Mouse (Mus musculus) ovary, postnatal 10 days (tissue): ENCODE results near the gene Cyp2c67.
"Not testable (repeated sequence)": the region's sequence is repeated elsewhere in the genome, so short reads cannot be mapped to it uniquely, and the experiment has no call there.

Source experiments
- DNase-seq: peaks from one replicate; pipeline ENCODE4 v3.0.0; 2022; ENCODE audit warnings: low spot score

Gene Cyp2c67

GRCm38 (mm10) chr19:39648938-39649337, at the start of gene Cyp2c67:
Gene Cyp2c67, minus strand, starts transcription at chr19:39649051.
- no peak for DNase-seq

DNA sequence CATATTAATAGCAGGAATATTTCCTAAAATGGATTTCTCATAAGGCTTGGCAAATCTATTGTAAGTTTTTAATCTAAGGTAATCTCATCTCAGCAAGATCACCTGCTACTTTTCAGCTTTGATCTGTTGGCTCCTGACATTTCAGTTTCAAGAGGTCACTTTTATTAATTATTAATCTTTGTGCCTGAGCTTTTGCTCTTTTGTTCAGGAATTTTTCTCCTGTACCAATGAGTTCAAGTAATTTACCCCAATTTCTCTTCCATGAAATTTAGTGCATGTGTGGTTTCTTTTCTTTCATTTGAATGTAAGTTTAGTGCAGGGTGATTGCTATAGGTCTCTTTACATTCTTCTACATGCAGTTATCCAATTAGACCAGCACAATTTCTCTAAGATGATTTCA, 16.8 kb upstream of the Cyp2c67 start:
- not testable (repeated sequence) for DNase-seq

- DNase-seq, result no peak
Measured at GRCm38 (mm10) chr19:39652381-39652780, 3.5 kb upstream of the Cyp2c67 start.

- DNase-seq, result no peak
Measured at GRCm38 (mm10) chr19:39647519-39647918, 1.3 kb downstream of the Cyp2c67 start.

DNA sequence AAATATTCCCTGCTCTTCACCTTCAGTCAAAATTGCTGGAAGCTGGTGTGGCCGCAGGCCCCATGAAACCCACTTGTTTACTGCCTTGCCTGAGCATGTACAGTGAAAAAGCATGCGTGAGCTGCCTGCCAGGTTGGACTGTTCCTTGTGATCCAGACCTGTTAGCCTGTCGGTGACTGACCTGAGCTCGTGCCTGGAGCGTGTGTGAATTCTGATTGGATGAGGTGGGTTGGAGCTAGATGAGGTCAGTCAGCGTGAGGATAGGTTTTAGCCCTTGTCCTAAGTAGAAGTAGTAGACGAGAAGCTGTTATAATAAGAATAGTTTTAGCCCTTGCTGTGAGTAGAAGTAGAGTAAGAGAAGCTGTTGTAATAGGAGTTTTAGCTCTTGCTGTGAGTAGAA, 4.3 kb downstream of the Cyp2c67 start:
- DNase-seq, result not testable (repeated sequence)
